Mouse (Mus musculus) ES-E14 (cell line): ENCODE results near the gene Nifk. TPM values are rescaled to one million over a fixed set of nuclear protein-coding genes. Genes with fewer than 3 reads are reported as not detected.

ENCODE experiments used
- DNase-seq: peaks from one replicate; pipeline ENCODE4 v3.0.0-alpha.2; 2013; ENCODE audit warnings: low read depth, low spot score
- H3K27ac ChIP-seq: 2 replicates; pipeline ENCODE4 v1.5.1; 2012; ENCODE audit warnings: low read depth, mild to moderate bottlenecking, low read length, moderate library complexity, mixed read lengths; ENCODE audit not compliant: poor library complexity, insufficient read depth, severe bottlenecking
- H3K36me3 ChIP-seq: 2 replicates; pipeline ENCODE4 v1.6.1; 2012; ENCODE audit warnings: mild to moderate bottlenecking, low read length, moderate library complexity, mixed read lengths; ENCODE audit not compliant: control insufficient read depth, poor library complexity, insufficient read depth, severe bottlenecking
- H3K4me1 ChIP-seq, 2 experiments: fragments of 150-350 bp in 1 of 2; sonication (generic) in 1 of 2; 2 replicates each; pipeline ENCODE4 v1.6.1; 2012; ENCODE audit warnings: low read length in 2 of 2, mild to moderate bottlenecking in 1 of 2, mixed read lengths in 1 of 2; ENCODE audit not compliant: control insufficient read depth in 2 of 2, insufficient read depth in 2 of 2, poor library complexity in 1 of 2
- H3K4me3 ChIP-seq, 2 experiments: fragments of 150-350 bp in 1 of 2; sonication (generic) in 1 of 2; 2 replicates each; pipeline ENCODE4 v1.5.1; 2012; ENCODE audit warnings: low read length in 2 of 2, low read depth in 1 of 2, mild to moderate bottlenecking in 1 of 2, mixed read lengths in 1 of 2; ENCODE audit not compliant: insufficient read depth in 1 of 2, poor library complexity in 1 of 2, severe bottlenecking in 1 of 2
- H3K9ac ChIP-seq: 2 replicates; pipeline ENCODE4 v1.6.1; 2012; ENCODE audit warnings: low read depth, mild to moderate bottlenecking, low read length, mixed read lengths; ENCODE audit not compliant: poor library complexity, insufficient read depth, severe bottlenecking
- H3K9me3 ChIP-seq: fragments of 150-350 bp; sonication (generic); 2 replicates; pipeline ENCODE4 v1.6.1; 2012; ENCODE audit warnings: low read depth, mild to moderate bottlenecking, low read length; ENCODE audit not compliant: control insufficient read depth, insufficient read depth
- CHD2 ChIP-seq: IDR thresholded peaks from 2 replicates; pipeline ENCODE4 v1.6.1; 2014; ENCODE audit warnings: mild to moderate bottlenecking, low read depth, low read length, inconsistent platforms
- HCFC1 ChIP-seq: IDR thresholded peaks from 2 replicates; pipeline ENCODE4 v1.6.1; 2012; ENCODE audit warnings: low read length, inconsistent platforms, borderline replicate concordance; ENCODE audit not compliant: insufficient read depth
- MAFK ChIP-seq: IDR thresholded peaks from 2 replicates; pipeline ENCODE4 v1.6.1; 2014; ENCODE audit warnings: mild to moderate bottlenecking, low read depth, low read length, inconsistent platforms; ENCODE audit not compliant: insufficient read depth
- ZC3H11A ChIP-seq: IDR thresholded peaks from 2 replicates; pipeline ENCODE4 v1.6.1; 2012; ENCODE audit warnings: low read depth, mild to moderate bottlenecking, inconsistent platforms, low read length, borderline replicate concordance
- ZNF384 ChIP-seq: IDR thresholded peaks from 2 replicates; pipeline ENCODE4 v1.6.1; 2012; ENCODE audit warnings: low read depth, low read length, inconsistent platforms
- in situ Hi-C, 2 experiments: fragments of 600-800 bp; cut with MboI; formaldehyde crosslinking; loops; one replicate each; pipeline ENCODE4 v1.15.1; 2025; ENCODE audit warnings: low sequenced_read_pairs in 2 of 2, inconsistent platforms in 1 of 2; ENCODE audit not compliant: unreplicated experiment in 2 of 2
- total RNA-seq: library from RNA; depleted of rRNA; stranded (reverse); fragments of 300-350 nt; gene quantifications from 2 replicates; pipeline ENCODE4 v1.2.3, GENCODE M21; 2012

Nifk gene
- total RNA-seq, 1 experiment = 87.1 TPM

- Histone ChIP-seq H3K27ac (no peak overlapping the region), H3K4me1 (peaks cover 3 to 4% of the 10 kb centered on the region in 2 experiments; a peak in 3 of 4 replicates), H3K9me3 (no peaks in the 10 kb centered on the region), H3K9ac (no peak overlapping the region), H3K36me3 (peaks cover 13% of the 10 kb centered on the region), H3K4me3 (no peak overlapping the region)
- TF ChIP-seq HCFC1 = no peak
- TF ChIP-seq MAFK = no peak
- no peak for TF ChIP-seq ZNF384
- no peak for TF ChIP-seq CHD2
- in situ Hi-C loops = loop anchor here (10.0 kb wide), 1 partner anchor 127 kb away; no protein-coding TSS in a partner anchor
- DNase-seq = no peak
Observed at GRCm38 (mm10) chr1:118337921-118338320, 16.3 kb downstream of the Nifk start.

- Histone ChIP-seq H3K4me3 (no peak overlapping the region), H3K4me1 (peaks cover 2 to 8% of the 10 kb centered on the region in 2 experiments; a peak in 2 of 4 replicates), H3K27ac (no peak overlapping the region), H3K36me3 (no peaks in the 10 kb centered on the region), H3K9me3 (no peaks in the 10 kb centered on the region), H3K9ac (no peak overlapping the region)
- TF ChIP-seq ZNF384 (no peak), CHD2 (no peak), HCFC1 (no peak), MAFK (no peak), ZC3H11A (no peak)
- DNase-seq = no peak
- in situ Hi-C loops = no loop called here
Observed at GRCm38 (mm10) chr1:118343649-118344435, 22.2 kb downstream of the Nifk start.

GRCm38 (mm10) chr1:118349922-118350321, 28.3 kb downstream of the Nifk start:
- in situ Hi-C loops = no loop called here
- no peak overlapping the region for H3K9ac ChIP-seq

GRCm38 (mm10) chr1:118359071-118359761, 37.6 kb downstream of the Nifk start:
- in situ Hi-C loops = no loop called here
- Histone ChIP-seq H3K9me3 (no peaks in the 10 kb centered on the region), H3K9ac (no peak overlapping the region), H3K36me3 (no peaks in the 10 kb centered on the region), H3K4me3 (no peak overlapping the region), H3K27ac (no peak overlapping the region), H3K4me1 (peaks cover 2 to 3% of the 10 kb centered on the region in 2 experiments; a peak in 1 of 4 replicates)
- DNase-seq = no peak
- TF ChIP-seq HCFC1 = no peak
- TF ChIP-seq ZNF384 = no peak
- no peak for TF ChIP-seq ZC3H11A
- TF ChIP-seq CHD2 = no peak
- TF ChIP-seq MAFK = no peak

More at GRCm38 (mm10) chr1:118349922-118350321, 28.3 kb downstream of the Nifk start:
- Histone ChIP-seq H3K9me3 (no peaks in the 10 kb centered on the region), H3K4me1 (no peaks in the 10 kb centered on the region), H3K4me3 (no peak overlapping the region), H3K36me3 (no peaks in the 10 kb centered on the region), H3K27ac (no peak overlapping the region)
- TF ChIP-seq ZC3H11A (no peak), MAFK (no peak), HCFC1 (no peak), ZNF384 (no peak), CHD2 (no peak)
- no peak for DNase-seq
